Mouse (Mus musculus) hindbrain, postnatal 0 days (tissue): ENCODE results near the gene Ceacam18. TPM values are rescaled to one million over a fixed set of nuclear protein-coding genes. Genes with fewer than 3 reads are reported as not detected.
A peak's percentile ranks its signal among the peaks of the same experiment; 100 is the strongest.
"Not testable (repeated sequence)": the region's sequence is repeated elsewhere in the genome, so short reads cannot be mapped to it uniquely, and the experiment has no call there.

ENCODE experiments used
- ATAC-seq: fragments of 200-750 bp; cut with Nextera tagmentation; 2 replicates; pipeline ENCODE4 v1.8.0; 2017; ENCODE audit warnings: mild to moderate bottlenecking, moderate TSS enrichment, moderate library complexity
- DNase-seq: peaks from one replicate; pipeline ENCODE4 v3.0.0-alpha.2; 2015; ENCODE audit warnings: low spot score
- H3K27ac ChIP-seq: fragments of 300-500 bp; sonication (generic); 2 replicates; pipeline ENCODE4 v1.5.1; 2014; ENCODE audit warnings: mild to moderate bottlenecking
- H3K27me3 ChIP-seq: fragments of 300-500 bp; sonication (generic); 2 replicates; pipeline ENCODE4 v1.6.1; 2014; ENCODE audit warnings: low read length, mixed read lengths; ENCODE audit not compliant: insufficient read depth
- H3K36me3 ChIP-seq: fragments of 300-500 bp; sonication (generic); 2 replicates; pipeline ENCODE4 v1.6.1; 2014; ENCODE audit warnings: low read length, mixed read lengths; ENCODE audit not compliant: insufficient read depth
- H3K4me1 ChIP-seq: fragments of 300-500 bp; sonication (generic); 2 replicates; pipeline ENCODE4 v1.6.1; 2014; ENCODE audit warnings: antibody characterized with exemption, low read length, mixed read lengths; ENCODE audit not compliant: insufficient read depth
- H3K4me2 ChIP-seq: fragments of 300-500 bp; sonication (generic); 2 replicates; pipeline ENCODE4 v1.6.1; 2014; ENCODE audit warnings: low read depth, mild to moderate bottlenecking, low read length, moderate library complexity, mixed read lengths
- H3K4me3 ChIP-seq: fragments of 300-500 bp; sonication (generic); 2 replicates; pipeline ENCODE4 v1.5.1; 2014; ENCODE audit warnings: low read length
- H3K9ac ChIP-seq: fragments of 300-500 bp; sonication (generic); replicated peaks from 2 replicates; pipeline ENCODE4 v1.6.1; 2014; ENCODE audit warnings: mild to moderate bottlenecking, low read length, moderate library complexity, mixed read lengths
- H3K9me3 ChIP-seq: fragments of 300-500 bp; sonication (generic); 2 replicates; pipeline ENCODE4 v1.6.1; 2016; ENCODE audit warnings: low read length, mixed read lengths
- CTCF ChIP-seq: IDR thresholded peaks from 2 replicates; pipeline ENCODE4 v1.5.1; 2016; ENCODE audit warnings: antibody characterized with exemption, control low read depth, low read depth
- whole genome bisulfite sequencing: fragments of 180-500 bp; shearing (Covaris S2); extraction: QIAGEN DNeasy Blood & Tissue Kit; methylation state at CpG from one replicate; pipeline ENCODE4 v1.1.7; 2014; 5-methylcytosine and 5-hydroxymethylcytosine counted together
- polyA plus RNA-seq: library from polyadenylated mRNA; unstranded; fragments of >200 nt; fragmentation: Nextera tagmentation; extraction: Ambion mirVana; gene quantifications from 2 replicates; pipeline ENCODE4 v1.2.1, GENCODE M21; 2015
- total RNA-seq: library from RNA; depleted of rRNA; stranded (reverse); fragments of >200 nt; gene quantifications from 2 replicates; pipeline ENCODE4 v1.2.3, GENCODE M21; 2014

The Ceacam18 gene
- total and polyA plus RNA-seq, 2 experiments from 2014 or later = 0.08 TPM; not detected in 1

DNA sequence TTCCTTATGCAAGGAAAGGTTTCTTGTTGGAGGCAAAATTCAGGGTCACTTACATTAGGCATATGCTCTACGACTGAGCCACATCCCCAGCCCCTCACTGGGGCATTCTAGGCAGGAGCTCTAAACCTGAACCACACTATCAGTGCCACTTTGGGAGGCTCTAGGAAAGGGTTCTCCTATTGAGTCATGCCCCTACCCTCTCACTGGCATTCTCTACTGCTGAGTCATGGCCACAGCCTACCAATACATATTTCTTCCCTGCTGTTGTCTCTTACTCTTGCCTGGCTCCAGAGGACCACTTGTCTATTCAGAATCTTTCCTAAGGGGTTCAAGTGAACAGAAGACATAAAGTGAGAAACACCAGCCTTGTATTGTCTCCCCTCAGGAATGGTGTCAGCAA is 28.3 kb downstream of the Ceacam18 start:
- H3K27ac ChIP-seq = no peak overlapping the region
- H3K36me3 ChIP-seq = no peaks in the 10 kb centered on the region

DNA sequence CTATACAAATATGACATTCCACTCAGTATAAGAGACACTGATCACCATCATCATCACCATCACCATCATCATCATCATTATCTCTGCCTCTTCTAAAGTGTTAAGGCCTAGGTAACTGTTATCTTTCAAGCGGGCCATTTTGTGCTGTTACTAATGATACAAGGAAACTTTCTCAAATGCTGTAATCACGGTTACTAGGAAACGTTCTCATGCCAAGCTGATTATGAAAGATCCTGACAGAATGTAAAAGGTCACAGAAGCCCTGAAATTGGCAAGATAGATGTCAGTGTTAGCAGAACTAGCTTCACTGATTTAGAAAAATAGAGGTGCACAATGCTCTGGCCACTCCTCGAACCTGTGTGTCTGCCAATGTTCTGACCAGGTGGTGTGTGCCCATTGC is 32.7 kb downstream of the Ceacam18 start:
- WGBS = 92% methylated on average over 4 of the region's 4 CpGs
- ATAC-seq, H3K27me3 ChIP-seq, H3K4me3 ChIP-seq, DNase-seq, H3K9me3 ChIP-seq, H3K27ac ChIP-seq, H3K36me3 ChIP-seq, H3K9ac ChIP-seq, H3K4me2 ChIP-seq, H3K4me1 ChIP-seq: not testable (repeated sequence)

More for the DNA sequence above, 28.3 kb downstream of the Ceacam18 start:
- no peak overlapping the region for H3K4me3 ChIP-seq
- DNase-seq (no peak), ATAC-seq (no peak)
- H3K9me3 ChIP-seq = no peaks in the 10 kb centered on the region
- WGBS = 91% methylated on average over 1 of the region's 1 CpGs
- no peaks in the 10 kb centered on the region for H3K4me1 ChIP-seq
- no peak overlapping the region for H3K9ac ChIP-seq
- no peak overlapping the region for H3K4me2 ChIP-seq
- H3K27me3 ChIP-seq = no peaks in the 10 kb centered on the region
- TF ChIP-seq CTCF = no peak

DNA sequence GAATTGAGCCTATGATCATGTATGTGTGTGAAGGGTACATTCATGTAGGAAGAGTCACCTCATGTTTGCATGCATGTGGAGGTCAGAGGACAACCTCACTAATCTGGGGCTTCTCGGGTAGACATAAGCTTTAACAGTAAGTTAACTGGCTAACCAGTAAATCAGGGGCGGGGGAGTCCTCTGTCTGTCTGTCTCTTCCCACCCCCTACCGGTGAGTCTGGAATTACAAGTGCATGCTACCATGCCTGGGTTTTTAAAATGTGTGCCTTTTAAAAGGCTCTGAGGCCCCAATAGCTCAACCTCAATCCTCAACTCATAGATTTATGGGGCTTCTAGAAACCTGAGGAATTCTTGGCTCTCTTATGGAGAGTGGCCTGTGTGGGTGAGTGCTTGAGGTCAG is 34.1 kb downstream of the Ceacam18 start:
- Histone ChIP-seq H3K9ac (no peak overlapping the region), H3K9me3 (no peaks in the 10 kb centered on the region), H3K4me2 (no peak overlapping the region), H3K4me1 (peaks cover 8% of the 10 kb centered on the region), H3K4me3 (no peak overlapping the region), H3K27ac (no peak overlapping the region), H3K27me3 (no peaks in the 10 kb centered on the region), H3K36me3 (no peaks in the 10 kb centered on the region)
- 28% methylated on average over 3 of the region's 3 CpGs for WGBS
- ATAC-seq (no peak), DNase-seq (no peak)
- TF ChIP-seq CTCF = peak; percentile 44

DNA sequence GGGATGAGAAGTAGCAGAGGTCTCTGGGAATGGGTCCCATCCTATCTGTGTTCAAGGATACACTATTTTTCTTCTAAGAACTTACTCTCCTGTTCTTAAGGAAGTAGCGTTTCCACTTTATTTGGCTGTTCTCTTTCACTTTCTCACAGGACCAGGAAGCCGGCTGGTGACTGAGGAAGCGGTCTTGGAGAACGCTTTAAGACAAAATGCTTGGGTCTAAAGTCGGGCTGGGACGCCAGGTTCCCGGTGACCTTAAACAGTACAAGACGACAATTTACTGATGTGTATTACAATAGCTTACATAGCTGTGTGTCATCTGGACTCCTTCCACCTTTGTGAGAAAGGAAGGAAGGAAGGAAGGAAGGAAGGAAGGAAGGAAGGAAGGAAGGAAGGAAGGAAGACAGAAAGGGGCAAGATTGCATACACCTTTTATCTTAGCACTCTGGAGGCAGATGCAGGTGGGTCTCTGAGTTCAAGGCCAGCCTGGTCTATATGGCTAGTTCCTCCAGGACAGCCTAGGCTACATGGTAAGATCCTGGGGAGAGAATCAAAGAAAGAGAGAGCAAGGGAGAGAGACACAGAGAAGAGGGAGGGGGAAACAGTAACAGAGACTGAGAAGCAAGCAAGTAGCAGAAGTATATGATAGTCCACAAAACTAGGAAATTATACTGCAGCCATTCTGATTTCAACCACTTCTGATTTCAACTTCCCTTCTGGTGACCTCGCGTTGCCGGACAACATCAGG is 36.7 kb downstream of the Ceacam18 start:
- ATAC-seq (peak; percentile 54; the same call in 1 of the 2 replicates), DNase-seq (no peak)
- Histone ChIP-seq H3K27me3 (no peaks in the 10 kb centered on the region), H3K27ac (peak overlapping the region; percentile 58; the same call in 1 of the 2 replicates), H3K4me3 (peak overlapping the region; percentile 55), H3K4me1 (peaks cover 8% of the 10 kb centered on the region), H3K9me3 (no peaks in the 10 kb centered on the region), H3K36me3 (peaks cover 20% of the 10 kb centered on the region), H3K9ac (peak overlapping the region; percentile 56; the same call in 1 of the 2 replicates), H3K4me2 (peak overlapping the region; percentile 80)
- 66% methylated on average over 11 of the region's 11 CpGs for WGBS
- TF ChIP-seq CTCF = no peak

DNA sequence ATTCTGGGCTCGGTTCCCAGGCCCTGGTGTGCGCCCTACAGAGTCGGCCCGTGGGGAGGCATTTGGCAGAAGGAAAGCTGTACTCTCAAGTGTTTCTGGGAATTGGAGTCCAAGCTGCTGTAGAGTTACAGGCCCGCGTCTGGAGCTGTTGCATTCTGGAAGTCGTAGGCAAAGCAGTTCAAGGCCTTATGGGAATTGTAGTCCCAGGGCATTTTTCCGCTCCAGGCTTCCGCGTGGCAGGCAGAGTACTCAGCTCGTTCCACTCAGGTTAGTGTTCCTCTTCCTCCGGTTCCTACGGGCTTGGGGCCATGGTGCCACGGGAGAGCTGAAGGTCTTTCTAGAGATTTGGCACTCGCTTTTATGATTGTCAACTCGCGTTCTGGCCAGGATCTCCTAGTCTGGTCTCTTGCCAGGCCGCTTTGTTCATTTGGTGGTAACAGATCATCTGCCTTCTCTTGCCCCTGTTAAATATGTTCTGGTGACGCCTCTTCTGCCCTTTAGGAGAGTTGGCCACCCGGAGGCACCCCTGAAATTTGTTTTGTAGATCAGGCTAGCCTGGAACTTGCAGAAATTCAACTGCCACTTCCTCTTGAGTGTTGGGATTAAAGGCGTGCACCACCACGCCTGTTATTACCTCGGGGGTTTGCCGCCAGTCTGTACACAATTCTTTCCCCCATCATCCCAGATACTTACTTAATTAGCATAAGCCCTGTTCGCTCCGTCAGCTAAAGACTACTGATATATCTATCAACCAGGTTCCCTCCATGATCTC is 37.5 kb downstream of the Ceacam18 start, which contains the start of gene Ctu1:
Gene Ctu1 (plus strand): TSS at position 208 of the 772 bp plus-strand sequence.
- peak within 1 kb of the TSS; percentile 58; the same call in 1 of the 2 replicates for H3K27ac ChIP-seq
- TF ChIP-seq CTCF = no peak
- DNase-seq (peak; percentile 96), ATAC-seq (peak; percentile 97)
- H3K4me3 ChIP-seq = peak within 1 kb of the TSS; percentile 55
- no peaks in the 10 kb centered on the region for H3K9me3 ChIP-seq
- H3K4me1 ChIP-seq = peaks cover 8% of the 10 kb centered on the region
- peak within 1 kb of the TSS; percentile 80 for H3K4me2 ChIP-seq
- H3K36me3 ChIP-seq = peaks cover 28% of the 10 kb centered on the region
- under 1% methylated on average over 26 of the region's 26 CpGs for WGBS
- H3K27me3 ChIP-seq = no peaks in the 10 kb centered on the region
- peak within 1 kb of the TSS; percentile 56 for H3K9ac ChIP-seq

DNA sequence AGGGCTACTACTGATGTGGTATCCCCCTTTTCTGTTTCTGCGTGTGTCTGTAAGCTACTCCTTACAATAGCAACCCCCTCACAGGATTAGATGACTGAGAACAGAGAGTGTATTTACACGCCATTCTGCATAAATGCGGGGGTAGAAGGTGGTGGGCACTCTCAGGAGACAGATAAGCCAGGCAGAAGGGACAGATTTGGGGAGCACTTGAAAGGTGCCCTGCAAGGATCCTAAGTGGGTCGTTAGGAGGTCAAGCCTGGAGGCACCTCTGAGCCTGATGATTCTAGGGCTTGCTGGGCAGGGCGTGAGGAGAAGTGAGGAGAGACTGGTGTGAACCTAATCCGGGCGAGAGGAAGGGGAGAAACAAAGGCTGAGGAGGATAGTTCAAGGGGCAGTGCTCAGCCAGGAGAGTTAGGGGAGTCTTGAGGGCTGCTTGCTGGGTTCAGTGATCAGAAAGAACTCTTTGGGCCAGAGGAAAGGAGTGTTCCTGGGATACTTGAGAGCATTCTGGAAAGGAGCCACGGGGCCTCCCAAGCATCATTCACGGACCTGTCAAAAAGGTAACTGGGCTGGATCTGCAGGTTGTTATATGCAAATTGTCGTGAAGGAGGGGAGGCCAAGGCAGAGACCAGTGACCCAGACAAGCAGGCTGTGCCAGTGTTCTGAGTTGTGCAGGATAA is 38.2 kb downstream of the Ceacam18 start:
- H3K9me3 ChIP-seq = no peaks in the 10 kb centered on the region
- H3K27me3 ChIP-seq = no peaks in the 10 kb centered on the region
- H3K4me1 ChIP-seq = peaks cover 8% of the 10 kb centered on the region
- peak overlapping the region; percentile 55 for H3K4me3 ChIP-seq
- no peak for TF ChIP-seq CTCF
- peak overlapping the region; percentile 51; the same call in 1 of the 2 replicates for H3K27ac ChIP-seq
- H3K9ac ChIP-seq = peak overlapping the region; percentile 56
- 12% methylated on average over 10 of the region's 10 CpGs for WGBS
- peaks cover 35% of the 10 kb centered on the region for H3K36me3 ChIP-seq
- ATAC-seq (no peak), DNase-seq (no peak)
- peak overlapping the region; percentile 80 for H3K4me2 ChIP-seq
